In genomic region chr14:84446411-84446915, GRCm38 (mm10) we compare ENCODE assay signal across 8 mouse cellular contexts. TPM values are rescaled to one million over a fixed set of nuclear protein-coding genes. Genes with fewer than 3 reads are reported as not detected.
DNase-seq lines count a peak whose midpoint lies in the region; ATAC-seq lines count a peak whose summit lies in the region.

No protein-coding gene starts in this region.

- H3K4me3 ChIP-seq in megakaryocyte, embryonic 14.5 days (replicated peaks) = peak overlapping the region; percentile 85
- H3K4me3 ChIP-seq in hindbrain, embryonic 15.5 days = peak overlapping the region; percentile 82
- H3K4me3 ChIP-seq in liver, embryonic 15.5 days (replicated peaks) = peak overlapping the region; percentile 24; the same call in 1 of the 2 replicates
- peak overlapping the region; percentile 62 for H3K4me3 ChIP-seq in stomach, embryonic 16.5 days (replicated peaks; ENCODE audit: low read length)

- H3K4me1 ChIP-seq in megakaryocyte, embryonic 14.5 days = peaks cover 61% of the 10 kb centered on the region
- H3K4me1 ChIP-seq in hindbrain, embryonic 15.5 days (replicated peaks) = peaks cover 16% of the 10 kb centered on the region
- H3K4me1 ChIP-seq in liver, embryonic 15.5 days (replicated peaks) = peaks cover 21% of the 10 kb centered on the region; the same call in 1 of the 2 replicates
- peaks cover 18% of the 10 kb centered on the region for H3K4me1 ChIP-seq in stomach, embryonic 16.5 days (ENCODE audit: control insufficient read depth, insufficient read depth, low read length)

- no peak for ATAC-seq in megakaryocyte, adult 5-6 weeks (ENCODE audit: poor library complexity, severe bottlenecking)
- no peak for ATAC-seq in hindbrain, embryonic 15.5 days (ENCODE audit: low FRiP score, low read depth)
- no peak for ATAC-seq in liver, embryonic 15.5 days (ENCODE audit: insufficient read depth)
- no peak for ATAC-seq in stomach, embryonic 16.5 days (ENCODE audit: insufficient read depth, low FRiP score)

- WGBS in hindbrain, embryonic 15.5 days = 3% methylated on average over 37 of the region's 37 CpGs
- WGBS in liver, embryonic 15.5 days (ENCODE audit: insufficient replicate concordance) = 6% methylated on average over 37 of the region's 37 CpGs
- 6% methylated on average over 37 of the region's 37 CpGs for WGBS in stomach, embryonic 16.5 days

- H3K9ac ChIP-seq in hindbrain, embryonic 15.5 days = peak overlapping the region; percentile 72
- H3K9ac ChIP-seq in liver, embryonic 15.5 days = no peak overlapping the region
- H3K9ac ChIP-seq in stomach, embryonic 16.5 days (ENCODE audit: low read length) = peak overlapping the region; percentile 58

- peaks cover 25% of the 10 kb centered on the region for H3K9me3 ChIP-seq in megakaryocyte, embryonic 14.5 days
- no peaks in the 10 kb centered on the region for H3K9me3 ChIP-seq in hindbrain, embryonic 15.5 days
- H3K9me3 ChIP-seq in liver, embryonic 15.5 days (replicated peaks) = no peaks in the 10 kb centered on the region
- no peaks in the 10 kb centered on the region for H3K9me3 ChIP-seq in stomach, embryonic 16.5 days (replicated peaks; ENCODE audit: control insufficient read depth, low read length)

- peaks cover 64% of the 10 kb centered on the region for H3K27me3 ChIP-seq in megakaryocyte, embryonic 14.5 days (replicated peaks)
- H3K27me3 ChIP-seq in hindbrain, embryonic 15.5 days = no peaks in the 10 kb centered on the region
- peaks cover 64% of the 10 kb centered on the region for H3K27me3 ChIP-seq in liver, embryonic 15.5 days
- H3K27me3 ChIP-seq in stomach, embryonic 16.5 days (ENCODE audit: control insufficient read depth, insufficient read depth, low read length) = peaks cover 36% of the 10 kb centered on the region

- peak overlapping the region; percentile 87 for H3K4me2 ChIP-seq in hindbrain, embryonic 15.5 days
- peak overlapping the region; percentile 44; the same call in 1 of the 2 replicates for H3K4me2 ChIP-seq in liver, embryonic 15.5 days
- H3K4me2 ChIP-seq in stomach, embryonic 16.5 days (ENCODE audit: low read depth, low read length) = peak overlapping the region; percentile 88

- H3K27ac ChIP-seq in hindbrain, embryonic 15.5 days (replicated peaks) = peak overlapping the region; percentile 94
- no peak overlapping the region for H3K27ac ChIP-seq in liver, embryonic 15.5 days (replicated peaks)
- H3K27ac ChIP-seq in stomach, embryonic 16.5 days (ENCODE audit: low read length) = no peak overlapping the region

- no peaks in the 10 kb centered on the region for H3K36me3 ChIP-seq in megakaryocyte, embryonic 14.5 days (replicated peaks; ENCODE audit: low read length)
- no peaks in the 10 kb centered on the region for H3K36me3 ChIP-seq in hindbrain, embryonic 15.5 days
- H3K36me3 ChIP-seq in liver, embryonic 15.5 days (replicated peaks) = no peaks in the 10 kb centered on the region
- no peaks in the 10 kb centered on the region for H3K36me3 ChIP-seq in stomach, embryonic 16.5 days (ENCODE audit: control insufficient read depth, insufficient read depth, low read length)

- DNase-seq in cerebellum, adult 8-10 months = peak; percentile 4
- no peak for DNase-seq in cerebellum, adult 9-10 months
- no peak for DNase-seq in adrenal gland, postnatal 4 days (ENCODE audit: low spot score in 2 of 2)

RNA-seq across cellular contexts. Expression of gene Pcdh17, which starts 3.1 kb away (rescaled TPM):
- polyA plus RNA-seq in megakaryocyte, embryonic 14.5 days (2012; ENCODE audit: insufficient read depth, low replicate concordance) = 0.03 and 0.14 TPM in 2 replicates
- total RNA-seq in megakaryocyte, adult 5-6 weeks (2015) = not detected in 2 replicates
- total RNA-seq in megakaryocyte, adult 5-6 weeks (2017) = 0.08 TPM in 1 of 2 replicates, not detected in the other
- polyA plus RNA-seq in hindbrain, embryonic 15.5 days (2015; fragmentation: Nextera tagmentation; extraction: Ambion mirVana) = 31.3 and 35.6 TPM in 2 replicates
- polyA plus RNA-seq in liver, embryonic 15.5 days (2015; fragmentation: Nextera tagmentation; extraction: Ambion mirVana) = 0.50 and 0.81 TPM in 2 replicates
- polyA plus RNA-seq in stomach, embryonic 16.5 days (2015; fragmentation: Nextera tagmentation; extraction: Ambion mirVana) = 5.9 and 7.1 TPM in 2 replicates
- total RNA-seq in adrenal gland, postnatal 4 days (2021) = 10 to 100 TPM; 13.7 to 15.3 TPM

Comparison
In these comparisons a context has a peak if more than half of its experiments do, and no peak if none do; other contexts are left out.
1. H3K4me3 ChIP-seq: peak in every context shown above with its lines; median percentile 85 in megakaryocyte, embryonic 14.5 days; 82 in hindbrain, embryonic 15.5 days; 62 in stomach, embryonic 16.5 days; 24 in liver, embryonic 15.5 days.